Mouse (Mus musculus) bone marrow macrophage, adult 2 months (primary cell): ENCODE measurements around the gene Sfxn2. TPM values are rescaled to one million over a fixed set of nuclear protein-coding genes. Genes with fewer than 3 reads are reported as not detected.

ENCODE experiments used
- H3K27ac ChIP-seq: 2 replicates; pipeline ENCODE4 v1.5.1; 2012; ENCODE audit warnings: low read depth, low read length; ENCODE audit not compliant: insufficient read depth
- H3K4me1 ChIP-seq: 2 replicates; pipeline ENCODE4 v1.6.1; 2012; ENCODE audit warnings: low read length; ENCODE audit not compliant: control insufficient read depth, insufficient read depth
- H3K4me3 ChIP-seq: 2 replicates; pipeline ENCODE4 v1.5.1; 2012; ENCODE audit warnings: mild to moderate bottlenecking, low read length, moderate library complexity; ENCODE audit not compliant: insufficient read depth
- CTCF ChIP-seq: IDR thresholded peaks from 2 replicates; pipeline ENCODE4 v1.5.1; 2012; ENCODE audit warnings: low read depth, mild to moderate bottlenecking, low read length, moderate library complexity
- POLR2A ChIP-seq: IDR thresholded peaks from 2 replicates; pipeline ENCODE4 v1.6.1; 2012; ENCODE audit warnings: mild to moderate bottlenecking, low read depth, low read length, borderline replicate concordance
- polyA plus RNA-seq: library from polyadenylated mRNA; stranded (reverse); fragments of >200 nt; gene quantifications from 2 replicates; pipeline ENCODE4 v1.2.4, GENCODE M21; 2012; ENCODE audit not compliant: missing spikeins, insufficient read depth, insufficient read length

The Sfxn2 gene
- polyA plus RNA-seq, 1 experiment, result 12.3 TPM

- peaks cover 39% of the 10 kb centered on the region for H3K4me1 ChIP-seq
- TF ChIP-seq CTCF (no peak), POLR2A (no peak)
- no peak overlapping the region for H3K27ac ChIP-seq
- H3K4me3 ChIP-seq, result no peak overlapping the region
Observed at GRCm38 (mm10) chr19:46529601-46530448, 43.3 kb upstream of the Sfxn2 start.

GRCm38 (mm10) chr19:46530449-46530990, 42.6 kb upstream of the Sfxn2 start:
- Histone ChIP-seq H3K4me1 (peaks cover 33% of the 10 kb centered on the region), H3K27ac (no peak overlapping the region), H3K4me3 (no peak overlapping the region)
- TF ChIP-seq POLR2A (no peak), CTCF (no peak)

- Histone ChIP-seq H3K4me1 (peaks cover 25% of the 10 kb centered on the region), H3K4me3 (no peak overlapping the region), H3K27ac (no peak overlapping the region)
- TF ChIP-seq CTCF (no peak), POLR2A (no peak)
Observed at GRCm38 (mm10) chr19:46531071-46532030, 41.8 kb upstream of the Sfxn2 start.

- no peak overlapping the region for H3K27ac ChIP-seq
- H3K4me1 ChIP-seq, result peaks cover 19% of the 10 kb centered on the region
- H3K4me3 ChIP-seq, result no peak overlapping the region
- TF ChIP-seq CTCF (no peak), POLR2A (no peak)
Observed at GRCm38 (mm10) chr19:46532031-46532688, 41.0 kb upstream of the Sfxn2 start.

- Histone ChIP-seq H3K27ac (no peak overlapping the region), H3K4me1 (peaks cover 12% of the 10 kb centered on the region), H3K4me3 (no peak overlapping the region)
- TF ChIP-seq CTCF, result no peak
- no peak for TF ChIP-seq POLR2A
Observed at GRCm38 (mm10) chr19:46533066-46533465, 40.1 kb upstream of the Sfxn2 start.

- TF ChIP-seq CTCF (no peak), POLR2A (no peak)
- H3K4me1 ChIP-seq, result peaks cover 11% of the 10 kb centered on the region
Observed at GRCm38 (mm10) chr19:46533525-46533924, 39.6 kb upstream of the Sfxn2 start.

GRCm38 (mm10) chr19:46534542-46535098, 38.5 kb upstream of the Sfxn2 start:
- Histone ChIP-seq H3K4me3 (no peak overlapping the region), H3K27ac (no peak overlapping the region), H3K4me1 (peaks cover 8% of the 10 kb centered on the region; the same call in 1 of the 2 replicates)
- TF ChIP-seq CTCF (no peak), POLR2A (no peak)

More at GRCm38 (mm10) chr19:46533525-46533924, 39.6 kb upstream of the Sfxn2 start:
- no peak overlapping the region for H3K27ac ChIP-seq
- H3K4me3 ChIP-seq, result no peak overlapping the region

GRCm38 (mm10) chr19:46537357-46537756, 35.8 kb upstream of the Sfxn2 start:
- no peak for TF ChIP-seq POLR2A
- no peak for TF ChIP-seq CTCF
- H3K4me3 ChIP-seq, result no peak overlapping the region
- H3K4me1 ChIP-seq, result no peaks in the 10 kb centered on the region; the same call in 1 of the 2 replicates
- no peak overlapping the region for H3K27ac ChIP-seq

GRCm38 (mm10) chr19:46538213-46538612, 35.0 kb upstream of the Sfxn2 start:
- Histone ChIP-seq H3K4me1 (no peaks in the 10 kb centered on the region), H3K4me3 (no peak overlapping the region), H3K27ac (no peak overlapping the region)
- no peak for TF ChIP-seq CTCF
- TF ChIP-seq POLR2A, result no peak
